Mouse (Mus musculus) spleen, postnatal 36 days (tissue): ENCODE results near the gene Ubac2.

Source experiments
- DNase-seq, 2 experiments: peaks; one replicate each; pipeline ENCODE4 v3.0.0; 2022; ENCODE audit warnings: low spot score in 2 of 2, mixed read lengths in 1 of 2

The Ubac2 gene

GRCm38 (mm10) chr14:121949436-121949835 lies 71.0 kb downstream of the Ubac2 start:
- DNase-seq, result no peak

GRCm38 (mm10) chr14:121949897-121950296 lies 71.5 kb downstream of the Ubac2 start:
- DNase-seq, result no peak

- no peak for DNase-seq
Measured at GRCm38 (mm10) chr14:121951399-121952045, 73.1 kb downstream of the Ubac2 start.

- DNase-seq, result no peak
Measured at GRCm38 (mm10) chr14:121952046-121952400, 73.6 kb downstream of the Ubac2 start.

- no peak for DNase-seq
Measured at GRCm38 (mm10) chr14:121954129-121954528, 75.7 kb downstream of the Ubac2 start.

GRCm38 (mm10) chr14:121954608-121955007 lies 76.2 kb downstream of the Ubac2 start:
- DNase-seq, result no peak

GRCm38 (mm10) chr14:121955176-121955795 lies 76.9 kb downstream of the Ubac2 start:
- DNase-seq, result no peak

GRCm38 (mm10) chr14:121956291-121956690 lies 77.9 kb downstream of the Ubac2 start:
- no peak for DNase-seq

GRCm38 (mm10) chr14:121957176-121957871 lies 78.9 kb downstream of the Ubac2 start:
- no peak for DNase-seq

- DNase-seq, result no peak
Measured at GRCm38 (mm10) chr14:121958041-121958750, 79.8 kb downstream of the Ubac2 start.

GRCm38 (mm10) chr14:121958751-121959537 lies 80.5 kb downstream of the Ubac2 start:
- DNase-seq, result no peak

GRCm38 (mm10) chr14:121959538-121959980 lies 81.1 kb downstream of the Ubac2 start:
- no peak for DNase-seq

- no peak for DNase-seq
Measured at GRCm38 (mm10) chr14:121960031-121960430, 81.6 kb downstream of the Ubac2 start.

GRCm38 (mm10) chr14:121960531-121960930 lies 82.1 kb downstream of the Ubac2 start:
- DNase-seq, result peak in 1 of 2 experiments; percentile 52

- no peak for DNase-seq
Measured at GRCm38 (mm10) chr14:121960997-121961396, 82.6 kb downstream of the Ubac2 start.

GRCm38 (mm10) chr14:121961496-121962127 lies 83.2 kb downstream of the Ubac2 start:
- DNase-seq, result no peak

- DNase-seq, result no peak
Measured at GRCm38 (mm10) chr14:121962128-121962890, 83.9 kb downstream of the Ubac2 start.

- no peak for DNase-seq
Measured at GRCm38 (mm10) chr14:121963251-121963941, 85.0 kb downstream of the Ubac2 start.

- no peak for DNase-seq
Measured at GRCm38 (mm10) chr14:121963942-121964335, 85.5 kb downstream of the Ubac2 start.

GRCm38 (mm10) chr14:121964990-121965389 lies 86.6 kb downstream of the Ubac2 start, which contains the start of gene Gpr183:
Gpr183 (minus strand) TSS chr14:121965195.
- DNase-seq, result peak; percentile 71 to 75
